Mouse (Mus musculus): ENCODE measurements around the gene Ccr1l1.

DNA sequence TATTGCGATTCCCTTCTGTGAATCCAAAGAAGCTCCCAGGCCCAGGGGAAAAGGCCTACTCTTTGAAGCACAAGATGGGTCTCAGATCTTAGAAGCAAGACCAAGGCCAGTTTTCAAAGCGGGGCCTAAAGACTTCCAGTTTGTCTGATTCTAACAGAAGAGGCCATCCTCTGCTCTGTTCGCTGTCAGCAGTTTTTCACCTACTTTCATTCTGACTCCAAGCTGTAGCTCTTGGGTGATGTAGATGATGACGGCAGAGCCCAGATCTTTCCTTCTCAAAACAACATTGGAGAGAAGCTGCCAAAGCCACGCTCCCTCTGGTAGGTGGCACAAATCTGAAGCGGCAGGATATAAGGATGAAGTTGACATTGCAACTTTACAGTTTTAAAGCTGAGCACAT lies 42.9 kb downstream of the Ccr1l1 start:
- TF ChIP-seq POLR2AphosphoS2 (IDR thresholded peaks at IDR 0.05; ENCODE audit: insufficient read length, low read depth) (no peak), POLR2A (IDR thresholded peaks at IDR 0.05; ENCODE audit: insufficient read length, low read depth) (no peak), E2F4 (IDR thresholded peaks at IDR 0.05; ENCODE audit: insufficient read depth) (no peak), MYOD1 (IDR thresholded peaks at IDR 0.05; ENCODE audit: control insufficient read depth in 1 of 3, insufficient read length in 2 of 3, low read depth in 2 of 3) (no peak), MYOG (IDR thresholded peaks at IDR 0.05; ENCODE audit: control insufficient read depth in 1 of 3, insufficient read depth in 1 of 3, insufficient read length in 2 of 3, low read depth in 2 of 3) (no peak), USF1 (IDR thresholded peaks at IDR 0.05; ENCODE audit: low read depth) (no peak), MAX (IDR thresholded peaks at IDR 0.05; ENCODE audit: low read depth) (no peak), CEBPB (IDR thresholded peaks at IDR 0.05; ENCODE audit: insufficient read depth, poor library complexity, severe bottlenecking) (no peak), SRF (IDR thresholded peaks at IDR 0.05; ENCODE audit: control insufficient read depth, insufficient read length, low read depth) (no peak), TCF12 (IDR thresholded peaks at IDR 0.05; ENCODE audit: insufficient read depth, poor library complexity, severe bottlenecking) (no peak), TCF3 (IDR thresholded peaks at IDR 0.05; ENCODE audit: insufficient read length, low read depth) (no peak), REST (IDR thresholded peaks at IDR 0.05; ENCODE audit: insufficient read depth, insufficient read length) (no peak)
